Mouse (Mus musculus) CD4-positive naive resting alpha-beta T cell, adult 57 days (primary cell): ENCODE data around the gene Pigr. TPM values are rescaled to one million over a fixed set of nuclear protein-coding genes. Genes with fewer than 3 reads are reported as not detected.

Experiments
- total RNA-seq: library from RNA; stranded (reverse); gene quantifications from one replicate; pipeline ENCODE4 v1.2.4, GENCODE M21; 2023

Pigr gene
- total RNA-seq = not detected

GRCm38 (mm10) chr1:130826448-130826847 lies at the start of gene Pigr:
Gene Pigr, plus strand, starts transcription at chr1:130826684.

GRCm38 (mm10) chr1:130800602-130801001 lies 25.9 kb upstream of the Pigr start, which contains the start of gene Fcamr:
Gene Fcamr, plus strand, starts transcription at chr1:130800902.

GRCm38 (mm10) chr1:130865541-130866221 lies 39.2 kb downstream of the Pigr start, which contains the start of gene Fcmr:
Gene Fcmr, plus strand, starts transcription at chr1:130865669.

DNA sequence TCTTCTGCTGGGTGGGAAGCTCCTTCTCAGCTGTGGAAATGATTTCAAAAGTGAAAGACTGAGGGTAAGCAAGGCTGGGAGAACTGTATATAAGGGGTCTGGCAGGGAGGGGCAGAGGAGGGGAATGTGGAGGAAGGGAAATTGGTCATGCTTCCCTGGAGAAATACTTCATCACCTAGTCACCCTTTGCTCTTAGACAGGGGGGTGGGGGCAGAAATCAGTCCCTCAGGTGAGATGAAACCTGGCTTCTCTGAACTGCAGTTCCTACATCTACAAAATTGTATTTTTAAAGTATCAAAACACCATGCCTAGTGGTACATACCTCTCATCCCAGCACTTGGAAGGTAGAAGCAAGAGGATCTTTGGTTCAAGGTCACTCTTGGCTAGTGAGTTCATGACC lies 60.9 kb downstream of the Pigr start, which contains the start of gene Il24:
Il24 (minus strand) TSS at position 101 of the 400 bp plus-strand sequence.

Other genes starting within 250 kb of the Pigr start
- gene Zp3r, start 197.1 kb upstream of the Pigr start, total RNA-seq = not detected
- not detected for gene C4bp, start 165.1 kb upstream of the Pigr start, total RNA-seq
- gene Gm29427, start 110.9 kb upstream of the Pigr start, total RNA-seq = not detected
- 12.6 TPM for gene Yod1, start 109.4 kb upstream of the Pigr start, total RNA-seq
- gene Pfkfb2, start 97.4 kb upstream of the Pigr start, total RNA-seq = 16.7 TPM
- 0.59 TPM for gene AA986860, start 94.7 kb upstream of the Pigr start, total RNA-seq
- gene Fcamr, start 25.8 kb upstream of the Pigr start, total RNA-seq = not detected
- 27.3 TPM for gene Fcmr, start 39.0 kb downstream of the Pigr start, total RNA-seq
- not detected for gene Il24, start 60.8 kb downstream of the Pigr start, total RNA-seq
- not detected for gene Il20, start 84.8 kb downstream of the Pigr start, total RNA-seq
- gene Il19, start 113.4 kb downstream of the Pigr start, total RNA-seq = not detected
- 1.6 TPM for gene Il10, start 193.2 kb downstream of the Pigr start, total RNA-seq